Mouse (Mus musculus) left cerebral cortex, postnatal 25 days (tissue): ENCODE measurements around the gene Atp6v0e2. TPM values are rescaled to one million over a fixed set of nuclear protein-coding genes. Genes with fewer than 3 reads are reported as not detected.

Experiments used
- DNase-seq, 2 experiments: peaks; one replicate each; pipeline ENCODE4 v3.0.0; 2022; ENCODE audit warnings: low spot score in 2 of 2, mixed read lengths in 1 of 2
- intact Hi-C: fragments of 180-260 bp; cut with DNase I; formaldehyde crosslinking; loops from one replicate; pipeline ENCODE4 v1.15.1; 2025
- total RNA-seq, 2 experiments: library from RNA; stranded (reverse); gene quantifications; 2 replicates each; pipeline ENCODE4 v1.2.3; 2021

Atp6v0e2 gene
- total RNA-seq, 2 experiments from 2014 or later, result 458 to 480 TPM

GRCm38 (mm10) chr6:48568036-48568984 is 30.9 kb downstream of the Atp6v0e2 start:
- intact Hi-C loops, result no loop called here
- peak in 1 of 2 experiments; percentile 22 for DNase-seq

GRCm38 (mm10) chr6:48569065-48569807 is 31.8 kb downstream of the Atp6v0e2 start:
- DNase-seq, result no peak
- intact Hi-C loops, result no loop called here

GRCm38 (mm10) chr6:48572014-48572413 is 34.6 kb downstream of the Atp6v0e2 start:
- intact Hi-C loops, result no loop called here
- no peak for DNase-seq

- intact Hi-C loops, result no loop called here
- no peak for DNase-seq
Measured at GRCm38 (mm10) chr6:48572572-48573061, 35.2 kb downstream of the Atp6v0e2 start, which contains the start of gene Rarres2. TSS of gene Rarres2 (minus strand) at chr6:48572789.

- intact Hi-C loops, result no loop called here
Measured at GRCm38 (mm10) chr6:48573280-48573679, 35.9 kb downstream of the Atp6v0e2 start.

GRCm38 (mm10) chr6:48573981-48574380 is 36.6 kb downstream of the Atp6v0e2 start:
- no peak for DNase-seq
- intact Hi-C loops, result no loop called here

More at GRCm38 (mm10) chr6:48573280-48573679, 35.9 kb downstream of the Atp6v0e2 start:
- DNase-seq, result no peak

- no peak for DNase-seq
- intact Hi-C loops, result no loop called here
Measured at GRCm38 (mm10) chr6:48578736-48579135, 41.3 kb downstream of the Atp6v0e2 start.

- intact Hi-C loops, result no loop called here
- DNase-seq, result no peak
Measured at GRCm38 (mm10) chr6:48579215-48579648, 41.8 kb downstream of the Atp6v0e2 start.

- intact Hi-C loops, result loop anchor here (5.0 to 10.0 kb wide), 2 partner anchors 191 to 374 kb away; partner anchors contain the start of gene Gimap3
- DNase-seq, result no peak
Measured at GRCm38 (mm10) chr6:48581257-48581656, 43.8 kb downstream of the Atp6v0e2 start.

- intact Hi-C loops, result loop anchor here (2.0 to 10.0 kb wide), 3 partner anchors 61 to 373 kb away; partner anchors contain the start of gene Gimap3
Measured at GRCm38 (mm10) chr6:48582037-48582436, 44.6 kb downstream of the Atp6v0e2 start.

GRCm38 (mm10) chr6:48589194-48589750 is 51.9 kb downstream of the Atp6v0e2 start, which contains the start of gene Gm45021:
TSS of gene Gm45021 (plus strand) at chr6:48589610.
- intact Hi-C loops, result loop anchor here (10.0 kb wide), 1 partner anchor 366 kb away; no protein-coding TSS in a partner anchor
- no peak for DNase-seq

More at GRCm38 (mm10) chr6:48582037-48582436, 44.6 kb downstream of the Atp6v0e2 start:
- peak; percentile 56 to 63 for DNase-seq

Other genes with a start within 250 kb of the Atp6v0e2 start
- 10 to 100 TPM; 42.6 to 44.2 TPM for gene Krba1, start 142.0 kb upstream of the Atp6v0e2 start, total RNA-seq
- 10 to 100 TPM; 21.7 to 33.1 TPM for gene Zfp467, start 91.8 kb upstream of the Atp6v0e2 start, total RNA-seq
- 1 to 10 TPM in 1 of 2 experiments, under 1 TPM in 1; 0.80 to 1.2 TPM for gene Sspo, start 89.4 kb upstream of the Atp6v0e2 start, total RNA-seq
- gene Lrrc61, start 17.2 kb downstream of the Atp6v0e2 start, total RNA-seq, result 10 to 100 TPM; 31.3 to 33.3 TPM
- 10 to 100 TPM; 15.7 to 16.6 TPM for gene Rarres2, start 35.2 kb downstream of the Atp6v0e2 start, total RNA-seq
- not detected for gene Gm45021, start 52.0 kb downstream of the Atp6v0e2 start, total RNA-seq
- 10 to 100 TPM; 46.6 to 53.2 TPM for gene Repin1, start 56.3 kb downstream of the Atp6v0e2 start, total RNA-seq
- not detected for gene Gm44965, start 56.3 kb downstream of the Atp6v0e2 start, total RNA-seq
- 1 to 10 TPM; 5.0 to 7.2 TPM for gene Zfp775, start 64.4 kb downstream of the Atp6v0e2 start, total RNA-seq
- 10 to 100 TPM; 15.0 to 17.2 TPM for gene AI854703, start 89.1 kb downstream of the Atp6v0e2 start, total RNA-seq
- gene Gimap8, start 109.6 kb downstream of the Atp6v0e2 start, total RNA-seq, result 1 to 10 TPM in 1 of 2 experiments, under 1 TPM in 1; 0.46 to 1.2 TPM
- gene Gimap9, start 138.5 kb downstream of the Atp6v0e2 start, total RNA-seq, result under 1 TPM in 1 of 2 experiments, not detected in 1; 0.69 TPM
- under 1 TPM; 0.32 to 0.46 TPM for gene Gimap4, start 146.9 kb downstream of the Atp6v0e2 start, total RNA-seq
- 1 to 10 TPM; 5.6 to 6.0 TPM for gene Gimap6, start 170.6 kb downstream of the Atp6v0e2 start, total RNA-seq
- 1 to 10 TPM; 1.7 to 2.3 TPM for gene Gm28053, start 181.0 kb downstream of the Atp6v0e2 start, total RNA-seq
- not detected for gene Gimap7, start 181.0 kb downstream of the Atp6v0e2 start, total RNA-seq
- gene Gimap1, start 201.4 kb downstream of the Atp6v0e2 start, total RNA-seq, result 1 to 10 TPM; 2.0 to 2.8 TPM
- 1 to 10 TPM; 1.1 to 2.0 TPM for gene Gimap5, start 208.6 kb downstream of the Atp6v0e2 start, total RNA-seq
- not detected for gene Gimap3, start 233.2 kb downstream of the Atp6v0e2 start, total RNA-seq